Mouse (Mus musculus) stomach, embryonic 16.5 days (tissue): Measurements from ENCODE around the gene Nphs2. TPM values are rescaled to one million over a fixed set of nuclear protein-coding genes. Genes with fewer than 3 reads are reported as not detected.
A peak's percentile ranks its signal among the peaks of the same experiment; 100 is the strongest.
"Not testable (repeated sequence)": the region's sequence is repeated elsewhere in the genome, so short reads cannot be mapped to it uniquely, and the experiment has no call there.

Experiments used
- ATAC-seq: fragments of 200-750 bp; cut with Nextera tagmentation; 2 replicates; pipeline ENCODE4 v1.8.0; 2017; ENCODE audit warnings: moderate number of reproducible peaks, moderate TSS enrichment; ENCODE audit not compliant: insufficient read depth, low FRiP score
- H3K27ac ChIP-seq: fragments of 300-500 bp; sonication (generic); 2 replicates; pipeline ENCODE4 v1.5.1; 2014; ENCODE audit warnings: low read length
- H3K27me3 ChIP-seq: fragments of 300-500 bp; sonication (generic); 2 replicates; pipeline ENCODE4 v1.6.1; 2014; ENCODE audit warnings: low read length, control low read depth, mixed read lengths; ENCODE audit not compliant: control insufficient read depth, insufficient read depth
- H3K36me3 ChIP-seq: fragments of 300-500 bp; sonication (generic); 2 replicates; pipeline ENCODE4 v1.6.1; 2014; ENCODE audit warnings: low read length; ENCODE audit not compliant: control insufficient read depth, insufficient read depth
- H3K4me1 ChIP-seq: fragments of 300-500 bp; sonication (generic); 2 replicates; pipeline ENCODE4 v1.6.1; 2014; ENCODE audit warnings: low read length, control low read depth, mixed read lengths; ENCODE audit not compliant: control insufficient read depth, insufficient read depth
- H3K4me2 ChIP-seq: fragments of 300-500 bp; sonication (generic); 2 replicates; pipeline ENCODE4 v1.6.1; 2014; ENCODE audit warnings: low read depth, low read length, mixed read lengths
- H3K4me3 ChIP-seq: fragments of 300-500 bp; sonication (generic); replicated peaks from 2 replicates; pipeline ENCODE4 v1.5.1; 2014; ENCODE audit warnings: mild to moderate bottlenecking, low read length
- H3K9ac ChIP-seq: fragments of 300-500 bp; sonication (generic); 2 replicates; pipeline ENCODE4 v1.6.1; 2014; ENCODE audit warnings: low read length
- H3K9me3 ChIP-seq: fragments of 300-500 bp; sonication (generic); replicated peaks from 2 replicates; pipeline ENCODE4 v1.6.1; 2016; ENCODE audit warnings: low read length, control low read depth; ENCODE audit not compliant: control insufficient read depth
- whole genome bisulfite sequencing: fragments of 180-500 bp; shearing (Covaris S2); extraction: QIAGEN DNeasy Blood & Tissue Kit; methylation state at CpG from one replicate; pipeline ENCODE4 v1.1.7; 2014; 5-methylcytosine and 5-hydroxymethylcytosine counted together
- polyA plus RNA-seq: library from polyadenylated mRNA; unstranded; fragments of >200 nt; fragmentation: Nextera tagmentation; extraction: Ambion mirVana; gene quantifications from 2 replicates; pipeline ENCODE4 v1.2.1, GENCODE M21; 2015

Gene Nphs2
- not detected in 2 replicates for polyA plus RNA-seq

- Histone ChIP-seq H3K9me3 (no peaks in the 10 kb centered on the region), H3K4me3 (peak within 1 kb of the TSS; percentile 30), H3K27me3 (peaks cover 31% of the 10 kb centered on the region), H3K27ac (no peak within 1 kb of the TSS), H3K4me1 (no peaks in the 10 kb centered on the region), H3K9ac (no peak within 1 kb of the TSS), H3K4me2 (peak within 1 kb of the TSS; percentile 48), H3K36me3 (no peaks in the 10 kb centered on the region)
- WGBS = 4% methylated on average over 29 of the region's 29 CpGs
- no peak; the same call in 1 of the 2 replicates for ATAC-seq
Observed at GRCm38 (mm10) chr1:156310630-156311029, at the start of gene Nphs2. Gene Nphs2 (plus strand): TSS chr1:156310727.

GRCm38 (mm10) chr1:156263352-156263751, 47.2 kb upstream of the Nphs2 start:
- Histone ChIP-seq H3K4me2 (no peak overlapping the region), H3K27ac (no peak overlapping the region), H3K4me3 (no peak overlapping the region), H3K9ac (no peak overlapping the region), H3K9me3 (no peaks in the 10 kb centered on the region), H3K4me1 (no peaks in the 10 kb centered on the region), H3K27me3 (no peaks in the 10 kb centered on the region), H3K36me3 (no peaks in the 10 kb centered on the region)
- ATAC-seq = no peak
- 49% methylated on average over 2 of the region's 2 CpGs for WGBS

DNA sequence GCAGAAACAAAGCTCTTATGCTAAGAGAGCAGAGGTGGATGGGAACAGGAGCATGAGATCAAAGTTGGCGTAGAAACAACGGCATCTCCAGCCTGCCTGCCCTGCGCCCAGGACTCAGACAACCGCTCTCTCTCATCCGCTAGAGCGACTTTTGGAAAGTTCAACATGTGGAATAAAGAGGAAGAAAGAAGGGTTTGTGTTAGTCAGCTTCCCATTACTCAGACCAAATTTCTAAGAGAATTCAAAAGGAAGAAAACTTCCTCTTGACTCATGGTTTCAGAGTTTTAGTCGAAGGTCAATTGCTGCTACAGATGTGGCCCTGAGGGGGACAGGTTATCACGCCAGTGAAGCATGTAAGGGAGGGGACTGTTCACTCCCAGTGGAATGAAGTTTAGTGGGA, 46.6 kb upstream of the Nphs2 start:
- no peak overlapping the region for H3K27ac ChIP-seq
- H3K4me3 ChIP-seq = no peak overlapping the region
- no peak overlapping the region for H3K4me2 ChIP-seq
- no peaks in the 10 kb centered on the region for H3K4me1 ChIP-seq
- WGBS = 92% methylated on average over 8 of the region's 8 CpGs
- H3K36me3 ChIP-seq = no peaks in the 10 kb centered on the region
- no peaks in the 10 kb centered on the region for H3K27me3 ChIP-seq
- H3K9ac ChIP-seq = no peak overlapping the region
- H3K9me3 ChIP-seq = no peaks in the 10 kb centered on the region
- ATAC-seq = no peak

DNA sequence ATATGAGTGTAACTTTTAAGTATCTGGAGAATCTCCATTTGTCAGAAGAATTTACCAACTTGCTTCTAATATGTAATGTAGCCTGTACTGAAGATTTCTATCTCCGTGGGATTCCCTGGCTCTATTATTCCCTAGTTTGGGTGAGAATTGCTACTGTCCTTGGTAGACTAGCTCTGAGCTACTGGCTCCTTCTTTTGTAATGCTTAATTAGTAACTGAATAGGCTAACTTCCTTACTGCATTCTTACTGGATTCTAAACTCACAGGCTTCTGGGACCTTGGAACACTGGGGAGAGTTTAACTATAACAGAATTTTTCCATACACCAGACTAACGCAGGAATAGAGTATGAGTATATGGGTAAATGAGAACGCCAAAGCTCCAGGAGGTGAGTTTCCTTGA, 42.0 kb upstream of the Nphs2 start:
- H3K36me3 ChIP-seq, H3K9ac ChIP-seq, H3K9me3 ChIP-seq, H3K27ac ChIP-seq, H3K4me3 ChIP-seq, ATAC-seq, H3K4me1 ChIP-seq, H3K27me3 ChIP-seq, H3K4me2 ChIP-seq: not testable (repeated sequence)
- 32% methylated on average over 3 of the region's 3 CpGs for WGBS

- H3K27ac ChIP-seq = no peak overlapping the region
- H3K36me3 ChIP-seq = no peaks in the 10 kb centered on the region
Observed at GRCm38 (mm10) chr1:156270471-156270870, 40.1 kb upstream of the Nphs2 start.

GRCm38 (mm10) chr1:156271654-156272053, 38.9 kb upstream of the Nphs2 start:
- H3K27ac ChIP-seq = no peak overlapping the region
- WGBS = 39% methylated on average over 5 of the region's 5 CpGs
- H3K27me3 ChIP-seq = no peaks in the 10 kb centered on the region
- no peaks in the 10 kb centered on the region for H3K4me1 ChIP-seq
- H3K9ac ChIP-seq = no peak overlapping the region
- no peak overlapping the region for H3K4me2 ChIP-seq
- H3K36me3 ChIP-seq = no peaks in the 10 kb centered on the region
- H3K9me3 ChIP-seq = no peaks in the 10 kb centered on the region
- no peak overlapping the region for H3K4me3 ChIP-seq
- ATAC-seq = no peak

More at GRCm38 (mm10) chr1:156270471-156270870, 40.1 kb upstream of the Nphs2 start:
- 79% methylated on average over 9 of the region's 9 CpGs for WGBS
- no peak overlapping the region for H3K9ac ChIP-seq
- H3K4me1 ChIP-seq = no peaks in the 10 kb centered on the region
- no peak overlapping the region for H3K4me2 ChIP-seq
- H3K9me3 ChIP-seq = no peaks in the 10 kb centered on the region
- H3K27me3 ChIP-seq = no peaks in the 10 kb centered on the region
- ATAC-seq = no peak
- no peak overlapping the region for H3K4me3 ChIP-seq

GRCm38 (mm10) chr1:156273647-156274046, 36.9 kb upstream of the Nphs2 start:
- Histone ChIP-seq H3K36me3 (no peaks in the 10 kb centered on the region), H3K27ac (no peak overlapping the region), H3K27me3 (no peaks in the 10 kb centered on the region), H3K9ac (no peak overlapping the region), H3K4me2 (no peak overlapping the region), H3K4me1 (no peaks in the 10 kb centered on the region), H3K4me3 (no peak overlapping the region), H3K9me3 (no peaks in the 10 kb centered on the region)
- WGBS = 71% methylated on average over 7 of the region's 7 CpGs
- ATAC-seq = no peak

GRCm38 (mm10) chr1:156280131-156280530, 30.4 kb upstream of the Nphs2 start:
- no peak for ATAC-seq

GRCm38 (mm10) chr1:156284207-156284606, 26.3 kb upstream of the Nphs2 start:
- no peak for ATAC-seq
- no peaks in the 10 kb centered on the region for H3K4me1 ChIP-seq
- no peak overlapping the region for H3K9ac ChIP-seq
- 65% methylated on average over 10 of the region's 10 CpGs for WGBS
- no peaks in the 10 kb centered on the region for H3K9me3 ChIP-seq
- H3K27ac ChIP-seq = no peak overlapping the region
- no peaks in the 10 kb centered on the region for H3K27me3 ChIP-seq
- H3K4me3 ChIP-seq = no peak overlapping the region
- H3K4me2 ChIP-seq = no peak overlapping the region
- H3K36me3 ChIP-seq = no peaks in the 10 kb centered on the region

More at GRCm38 (mm10) chr1:156280131-156280530, 30.4 kb upstream of the Nphs2 start:
- no peaks in the 10 kb centered on the region for H3K9me3 ChIP-seq
- 73% methylated on average over 7 of the region's 7 CpGs for WGBS
- H3K4me1 ChIP-seq = no peaks in the 10 kb centered on the region
- no peak overlapping the region for H3K9ac ChIP-seq
- no peaks in the 10 kb centered on the region for H3K27me3 ChIP-seq
- no peak overlapping the region for H3K4me3 ChIP-seq
- H3K36me3 ChIP-seq = no peaks in the 10 kb centered on the region
- no peak overlapping the region for H3K4me2 ChIP-seq
- no peak overlapping the region for H3K27ac ChIP-seq
